Mouse (Mus musculus) heart, embryonic 16.5 days (tissue): ENCODE data around the gene Mrc2. TPM values are rescaled to one million over a fixed set of nuclear protein-coding genes. Genes with fewer than 3 reads are reported as not detected.

ENCODE experiments used
- ATAC-seq: fragments of 200-750 bp; cut with Nextera tagmentation; replicated peaks from 2 replicates; pipeline ENCODE4 v1.8.0; 2017; ENCODE audit warnings: moderate number of reproducible peaks; ENCODE audit not compliant: insufficient read depth, low FRiP score; ENCODE audit errors: extremely low read depth
- H3K27ac ChIP-seq: fragments of 300-500 bp; sonication (generic); 2 replicates; pipeline ENCODE4 v1.5.1; 2014; ENCODE audit warnings: mild to moderate bottlenecking, low read length, control low read depth, moderate library complexity
- H3K27me3 ChIP-seq: fragments of 300-500 bp; sonication (generic); 2 replicates; pipeline ENCODE4 v1.6.1; 2014; ENCODE audit warnings: low read length, mixed read lengths; ENCODE audit not compliant: control insufficient read depth, insufficient read depth
- H3K36me3 ChIP-seq: fragments of 300-500 bp; sonication (generic); 2 replicates; pipeline ENCODE4 v1.6.1; 2014; ENCODE audit not compliant: control insufficient read depth, insufficient read depth
- H3K4me1 ChIP-seq: fragments of 300-500 bp; sonication (generic); 2 replicates; pipeline ENCODE4 v1.6.1; 2014; ENCODE audit warnings: low read length, mixed read lengths; ENCODE audit not compliant: control insufficient read depth, insufficient read depth
- H3K4me2 ChIP-seq: fragments of 300-500 bp; sonication (generic); 2 replicates; pipeline ENCODE4 v1.6.1; 2014; ENCODE audit warnings: low read depth, mild to moderate bottlenecking, control low read depth, low read length
- H3K4me3 ChIP-seq: fragments of 300-500 bp; sonication (generic); 2 replicates; pipeline ENCODE4 v1.5.1; 2014; ENCODE audit warnings: mild to moderate bottlenecking, control low read depth, low read length
- H3K9ac ChIP-seq: fragments of 300-500 bp; sonication (generic); 2 replicates; pipeline ENCODE4 v1.6.1; 2014; ENCODE audit warnings: low read length, control low read depth
- H3K9me3 ChIP-seq: fragments of 300-500 bp; sonication (generic); replicated peaks from 2 replicates; pipeline ENCODE4 v1.6.1; 2016; ENCODE audit warnings: low read length; ENCODE audit not compliant: control insufficient read depth
- WGBS: fragments of 180-500 bp; shearing (Covaris S2); extraction: QIAGEN DNeasy Blood & Tissue Kit; methylation state at CpG from one replicate; pipeline ENCODE4 v1.1.7; 2014; 5-methylcytosine and 5-hydroxymethylcytosine counted together
- polyA plus RNA-seq: library from polyadenylated mRNA; unstranded; fragments of >200 nt; fragmentation: Nextera tagmentation; extraction: Ambion mirVana; gene quantifications from 2 replicates; pipeline ENCODE4 v1.2.1, GENCODE M21; 2015

Gene Mrc2
- polyA plus RNA-seq, 1 experiment from 2014 or later, result 6.4 TPM

- 71% methylated on average over 2 of the region's 2 CpGs for WGBS
- no peaks in the 10 kb centered on the region for H3K4me1 ChIP-seq
- ATAC-seq, result no peak
- H3K4me2 ChIP-seq, result no peak overlapping the region
- no peak overlapping the region for H3K27ac ChIP-seq
- H3K36me3 ChIP-seq, result no peaks in the 10 kb centered on the region
- H3K4me3 ChIP-seq, result no peak overlapping the region
- no peaks in the 10 kb centered on the region for H3K27me3 ChIP-seq
- peaks cover 5% of the 10 kb centered on the region; the same call in 1 of the 2 replicates for H3K9me3 ChIP-seq
- H3K9ac ChIP-seq, result no peak overlapping the region
Observed at GRCm38 (mm10) chr11:105388636-105389035, 96.2 kb downstream of the Mrc2 start.

DNA sequence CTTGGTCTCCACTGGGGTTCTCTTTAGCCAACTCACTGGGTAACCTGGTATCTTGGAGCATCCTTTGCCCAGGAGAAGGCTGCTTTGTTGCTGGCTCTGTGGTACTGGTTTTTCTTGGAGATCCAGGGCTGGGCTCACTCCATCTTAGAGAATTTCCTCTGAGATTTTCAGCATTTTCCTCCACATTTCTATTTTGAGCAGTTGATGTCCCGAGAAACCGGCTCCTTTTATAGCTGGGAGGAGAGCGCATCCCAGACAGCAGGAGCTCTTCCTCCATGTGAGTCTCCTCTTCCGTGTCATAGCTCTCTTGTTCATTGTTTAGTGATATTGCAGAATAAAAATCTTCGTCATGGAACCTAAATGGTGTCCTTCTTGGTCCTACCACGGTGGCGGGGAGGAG, 97.8 kb downstream of the Mrc2 start:
- Histone ChIP-seq H3K27ac (no peak overlapping the region), H3K9ac (no peak overlapping the region), H3K9me3 (no peaks in the 10 kb centered on the region), H3K4me1 (no peaks in the 10 kb centered on the region), H3K4me3 (no peak overlapping the region), H3K36me3 (no peaks in the 10 kb centered on the region), H3K4me2 (no peak overlapping the region), H3K27me3 (no peaks in the 10 kb centered on the region)
- no peak for ATAC-seq
- 76% methylated on average over 7 of the region's 7 CpGs for WGBS

Other genes with a start within 250 kb of the Mrc2 start
- 0.21 TPM in 1 of 2 replicates, not detected in the other for gene Efcab3, start 229.1 kb upstream of the Mrc2 start, polyA plus RNA-seq
- gene Mettl2, start 166.2 kb upstream of the Mrc2 start, polyA plus RNA-seq, result 23.0 and 28.1 TPM in 2 replicates
- gene Gm10842, start 145.8 kb upstream of the Mrc2 start, polyA plus RNA-seq, result not detected in 2 replicates
- 12.9 and 15.3 TPM in 2 replicates for gene Tlk2, start 113.8 kb upstream of the Mrc2 start, polyA plus RNA-seq
- gene March10, start 164.1 kb downstream of the Mrc2 start, polyA plus RNA-seq, result 0.18 and 0.32 TPM in 2 replicates